Mouse (Mus musculus): ENCODE measurements around the gene Ccnj. TPM values are rescaled to one million over a fixed set of nuclear protein-coding genes. Genes with fewer than 3 reads are reported as not detected.

Ccnj gene
- polyA plus RNA-seq, 1 experiment from 2014 or later, result 13.4 TPM

DNA sequence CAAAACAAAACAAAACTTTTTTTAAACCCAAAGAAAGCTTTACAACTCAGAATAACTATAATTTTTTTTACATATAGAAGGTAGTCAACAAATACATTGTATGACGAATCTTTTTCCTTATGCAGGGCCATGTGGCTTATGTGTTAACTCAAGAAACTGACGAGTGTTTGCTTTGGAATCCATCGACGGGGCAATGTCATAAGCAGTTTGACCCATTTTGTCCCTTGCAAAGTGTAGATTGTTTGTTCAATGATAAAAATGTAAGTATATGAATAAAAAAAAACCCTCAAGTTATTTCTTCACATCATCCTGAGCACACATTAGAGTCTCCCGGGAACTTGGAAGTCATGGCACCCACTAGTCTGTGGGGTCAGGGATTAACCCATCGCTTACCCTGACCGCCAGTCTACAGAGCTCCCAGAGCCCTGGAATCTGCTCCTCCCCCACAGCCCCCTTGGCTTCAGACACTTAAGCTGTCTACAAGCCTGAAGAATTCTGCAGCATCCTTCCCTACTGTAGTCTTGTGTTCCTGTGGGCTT lies 15.4 kb upstream of the Ccnj start:
- Histone ChIP-seq H3K4me1 (ENCODE audit: control insufficient read depth, insufficient read depth, low read length) (no peaks in the 10 kb centered on the region), H3K9ac (ENCODE audit: low read depth, low read length) (no peak overlapping the region), H3K27ac (ENCODE audit: low read depth, low read length) (no peak overlapping the region), H3K27me3 (ENCODE audit: control insufficient read depth, insufficient read depth, low read length) (0 out of 2 replicates have a peak, but pooled peaks cover 6% of the 10 kb centered on the region), H3K4me3 (ENCODE audit: low read length) (no peak overlapping the region), H3K36me3 (ENCODE audit: control insufficient read depth, insufficient read depth, low read length) (no peaks in the 10 kb centered on the region), H3K9me3 (ENCODE audit: control insufficient read depth, low read length) (no peaks in the 10 kb centered on the region), H3K4me2 (replicated peaks; ENCODE audit: low read depth, low read length) (no peak overlapping the region)
- no peak for ATAC-seq (ENCODE audit: low FRiP score, low TSS enrichment)
- 71% methylated on average over 7 of the region's 7 CpGs for WGBS

DNA sequence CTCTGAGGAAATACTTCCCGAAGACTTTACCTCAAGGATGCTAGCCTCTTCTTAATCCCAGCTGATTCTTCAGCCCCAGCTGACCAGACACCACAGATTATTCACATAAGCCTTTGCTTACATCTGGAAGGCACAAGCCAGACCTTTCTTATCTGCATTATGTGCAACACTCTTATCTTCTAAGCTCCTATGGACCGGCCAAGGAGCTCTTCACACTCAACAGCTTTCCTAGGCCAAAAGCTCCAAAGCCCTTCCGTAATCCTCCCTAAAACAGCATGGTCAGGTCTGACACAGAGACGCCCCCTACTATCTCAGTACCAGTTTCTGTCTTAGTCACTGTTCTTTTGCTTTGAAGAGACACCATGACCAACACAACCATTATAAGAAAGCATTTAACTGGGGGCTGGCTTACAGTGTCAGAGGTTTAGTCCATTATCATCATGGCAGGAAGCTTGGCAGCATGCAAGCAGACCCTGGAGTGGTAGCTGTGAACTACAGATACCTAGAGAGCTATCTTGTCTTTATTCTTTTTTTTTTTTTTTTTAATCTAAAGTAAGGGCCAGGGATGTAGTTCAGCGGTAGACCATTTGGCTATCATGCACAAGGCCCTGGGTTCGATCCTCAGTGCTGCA lies 13.1 kb upstream of the Ccnj start:
- no peaks in the 10 kb centered on the region for H3K4me1 ChIP-seq (ENCODE audit: control insufficient read depth, insufficient read depth, low read length)
- H3K27me3 ChIP-seq (ENCODE audit: control insufficient read depth, insufficient read depth, low read length), result 0 out of 2 replicates have a peak, but pooled peaks cover 3% of the 10 kb centered on the region
- WGBS, result 89% methylated on average over 6 of the region's 6 CpGs
- H3K4me3 ChIP-seq (ENCODE audit: low read length), result no peak overlapping the region
- H3K27ac ChIP-seq (ENCODE audit: low read depth, low read length), result no peak overlapping the region
- no peak overlapping the region for H3K9ac ChIP-seq (ENCODE audit: low read depth, low read length)
- H3K36me3 ChIP-seq (ENCODE audit: control insufficient read depth, insufficient read depth, low read length), result no peaks in the 10 kb centered on the region
- no peak for ATAC-seq (ENCODE audit: low FRiP score, low TSS enrichment)
- no peak overlapping the region for H3K4me2 ChIP-seq (replicated peaks; ENCODE audit: low read depth, low read length)
- no peaks in the 10 kb centered on the region for H3K9me3 ChIP-seq (ENCODE audit: control insufficient read depth, low read length)

DNA sequence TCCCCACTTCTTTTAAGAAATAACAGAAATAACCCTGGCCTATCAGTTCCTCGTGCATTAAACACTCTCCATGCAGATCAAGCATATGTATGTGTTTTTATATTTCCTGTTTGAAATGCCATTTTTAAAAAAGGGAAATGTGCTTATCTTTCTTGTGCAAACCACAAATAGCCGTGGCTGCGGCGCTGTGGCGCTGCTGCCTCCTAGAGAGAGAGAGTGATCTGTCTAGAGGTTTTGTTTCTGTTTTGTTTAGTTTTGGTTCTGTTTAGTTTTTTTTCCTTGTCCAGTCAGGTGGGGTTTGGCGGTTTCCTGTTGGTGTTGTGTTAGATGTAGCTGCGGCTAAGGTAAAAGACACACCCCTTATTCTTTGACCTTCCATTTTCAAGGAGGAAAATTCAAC lies 12.3 kb upstream of the Ccnj start:
- ATAC-seq (ENCODE audit: low FRiP score, low TSS enrichment), result no peak
- Histone ChIP-seq H3K27ac (ENCODE audit: low read depth, low read length) (no peak overlapping the region), H3K4me1 (ENCODE audit: control insufficient read depth, insufficient read depth, low read length) (no peaks in the 10 kb centered on the region), H3K4me2 (replicated peaks; ENCODE audit: low read depth, low read length) (no peak overlapping the region), H3K4me3 (ENCODE audit: low read length) (no peak overlapping the region), H3K27me3 (ENCODE audit: control insufficient read depth, insufficient read depth, low read length) (no peaks in the 10 kb centered on the region), H3K9ac (ENCODE audit: low read depth, low read length) (no peak overlapping the region), H3K36me3 (ENCODE audit: control insufficient read depth, insufficient read depth, low read length) (no peaks in the 10 kb centered on the region), H3K9me3 (ENCODE audit: control insufficient read depth, low read length) (no peaks in the 10 kb centered on the region)
- WGBS, result 63% methylated on average over 7 of the region's 7 CpGs

DNA sequence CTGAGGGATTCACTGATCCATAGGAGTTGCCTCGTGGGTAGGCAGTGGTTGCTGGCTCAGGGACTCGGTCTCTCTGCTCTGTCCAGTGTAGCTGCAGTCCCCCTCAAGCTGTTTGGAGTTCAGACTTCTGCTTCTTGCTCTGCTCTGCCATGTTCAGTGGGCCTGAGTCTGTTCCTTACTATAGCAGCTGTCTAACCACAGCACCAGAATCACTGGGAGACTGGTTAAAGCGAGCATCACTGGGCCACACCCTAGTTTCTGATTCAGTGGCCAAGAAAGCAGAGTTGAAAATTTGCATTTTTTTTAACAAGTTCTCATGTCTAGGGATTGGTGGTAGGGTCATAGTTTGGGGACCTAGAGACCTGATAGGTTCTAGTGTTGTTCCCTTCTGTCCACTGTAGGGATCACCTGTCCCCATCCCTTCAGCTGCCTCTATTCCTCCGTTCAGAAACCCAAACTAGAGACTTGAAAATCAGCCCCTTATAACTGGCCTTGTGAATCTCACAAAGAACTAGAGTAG lies 9.7 kb upstream of the Ccnj start:
- WGBS, result 76% methylated on average over 4 of the region's 4 CpGs
- no peaks in the 10 kb centered on the region for H3K36me3 ChIP-seq (ENCODE audit: control insufficient read depth, insufficient read depth, low read length)
- H3K4me2 ChIP-seq (replicated peaks; ENCODE audit: low read depth, low read length), result no peak overlapping the region
- H3K4me1 ChIP-seq (ENCODE audit: control insufficient read depth, insufficient read depth, low read length), result no peaks in the 10 kb centered on the region
- H3K9ac ChIP-seq (ENCODE audit: low read depth, low read length), result no peak overlapping the region
- no peak for ATAC-seq (ENCODE audit: low FRiP score, low TSS enrichment)
- H3K4me3 ChIP-seq (ENCODE audit: low read length), result no peak overlapping the region
- no peaks in the 10 kb centered on the region for H3K9me3 ChIP-seq (ENCODE audit: control insufficient read depth, low read length)
- H3K27me3 ChIP-seq (ENCODE audit: control insufficient read depth, insufficient read depth, low read length), result no peaks in the 10 kb centered on the region
- no peak overlapping the region for H3K27ac ChIP-seq (ENCODE audit: low read depth, low read length)

DNA sequence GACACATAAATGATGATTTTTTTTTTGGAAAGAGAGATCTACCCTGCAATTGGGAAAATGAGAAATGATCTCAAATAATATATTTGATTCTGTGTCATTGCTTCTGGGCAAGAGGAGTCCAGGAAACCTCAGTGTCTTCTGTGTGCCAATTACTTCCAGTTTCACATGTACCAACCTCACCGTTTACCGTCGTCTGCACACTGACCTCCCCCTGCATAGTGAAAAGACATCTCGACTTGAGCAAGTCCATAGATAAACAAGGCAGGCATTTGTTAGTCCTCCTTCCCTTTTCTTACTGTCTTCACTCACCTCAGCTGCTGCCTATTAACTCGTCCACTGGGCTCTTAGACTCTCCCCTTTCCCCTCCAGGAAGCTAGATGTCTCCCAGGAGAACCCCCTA lies 5.4 kb upstream of the Ccnj start:
- Histone ChIP-seq H3K27me3 (ENCODE audit: control insufficient read depth, insufficient read depth, low read length) (no peaks in the 10 kb centered on the region), H3K9ac (ENCODE audit: low read depth, low read length) (no peak overlapping the region), H3K4me2 (replicated peaks; ENCODE audit: low read depth, low read length) (no peak overlapping the region), H3K36me3 (ENCODE audit: control insufficient read depth, insufficient read depth, low read length) (no peaks in the 10 kb centered on the region), H3K27ac (ENCODE audit: low read depth, low read length) (no peak overlapping the region), H3K4me1 (ENCODE audit: control insufficient read depth, insufficient read depth, low read length) (no peaks in the 10 kb centered on the region), H3K9me3 (ENCODE audit: control insufficient read depth, low read length) (no peaks in the 10 kb centered on the region), H3K4me3 (ENCODE audit: low read length) (no peak overlapping the region)
- 72% methylated on average over 5 of the region's 5 CpGs for WGBS
- ATAC-seq (ENCODE audit: low FRiP score, low TSS enrichment), result no peak

DNA sequence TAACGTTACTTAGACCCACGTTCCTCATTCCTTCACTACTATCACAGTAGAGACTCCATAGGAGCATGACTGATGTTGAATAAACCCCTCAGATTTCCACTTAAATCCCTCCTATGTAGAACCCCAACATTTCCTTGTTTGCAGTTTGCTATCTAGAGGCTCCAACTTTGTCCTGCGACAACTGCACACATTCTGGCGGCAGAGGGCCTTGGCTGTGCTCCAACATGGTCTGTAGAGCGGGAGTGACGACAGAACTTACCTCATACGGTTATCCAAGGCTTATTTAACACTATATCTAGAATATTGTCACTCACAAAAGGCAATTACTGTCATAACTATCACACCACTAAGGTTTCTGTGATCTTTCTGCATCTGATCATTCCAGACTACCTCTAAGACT lies 4.3 kb upstream of the Ccnj start:
- H3K9me3 ChIP-seq (ENCODE audit: control insufficient read depth, low read length), result no peaks in the 10 kb centered on the region
- 83% methylated on average over 7 of the region's 7 CpGs for WGBS
- no peak overlapping the region for H3K4me3 ChIP-seq (ENCODE audit: low read length)
- no peaks in the 10 kb centered on the region for H3K4me1 ChIP-seq (ENCODE audit: control insufficient read depth, insufficient read depth, low read length)
- no peak overlapping the region for H3K4me2 ChIP-seq (replicated peaks; ENCODE audit: low read depth, low read length)
- no peak overlapping the region for H3K27ac ChIP-seq (ENCODE audit: low read depth, low read length)
- H3K36me3 ChIP-seq (ENCODE audit: control insufficient read depth, insufficient read depth, low read length), result no peaks in the 10 kb centered on the region
- H3K9ac ChIP-seq (ENCODE audit: low read depth, low read length), result no peak overlapping the region
- H3K27me3 ChIP-seq (ENCODE audit: control insufficient read depth, insufficient read depth, low read length), result no peaks in the 10 kb centered on the region
- ATAC-seq (ENCODE audit: low FRiP score, low TSS enrichment), result no peak

DNA sequence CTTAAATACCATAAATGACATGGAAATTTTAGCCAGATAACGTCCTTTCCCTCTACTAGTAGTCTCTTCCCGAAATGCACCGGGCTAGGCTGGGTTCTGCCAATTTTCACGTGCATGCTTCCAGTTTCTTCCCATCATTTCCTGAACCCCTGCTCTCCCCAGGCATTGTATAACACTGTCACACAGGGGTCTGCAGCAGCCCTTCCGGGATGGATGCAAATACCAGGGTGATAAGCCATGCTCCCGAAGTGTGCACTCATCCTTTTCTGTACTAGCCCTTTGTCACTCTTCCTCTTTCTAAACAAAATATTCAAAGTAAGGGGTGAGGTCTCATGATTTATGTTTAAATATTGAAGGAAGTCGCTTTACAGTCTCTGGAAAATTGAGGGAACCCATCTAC lies 881 bp upstream of the Ccnj start:
- peak overlapping the region; percentile 90 for H3K4me3 ChIP-seq (ENCODE audit: low read length)
- H3K36me3 ChIP-seq (ENCODE audit: control insufficient read depth, insufficient read depth, low read length), result no peaks in the 10 kb centered on the region
- no peak for ATAC-seq (ENCODE audit: low FRiP score, low TSS enrichment)
- H3K4me1 ChIP-seq (ENCODE audit: control insufficient read depth, insufficient read depth, low read length), result peaks cover 15% of the 10 kb centered on the region
- H3K9me3 ChIP-seq (ENCODE audit: control insufficient read depth, low read length), result no peaks in the 10 kb centered on the region
- no peaks in the 10 kb centered on the region for H3K27me3 ChIP-seq (ENCODE audit: control insufficient read depth, insufficient read depth, low read length)
- 50% methylated on average over 7 of the region's 7 CpGs for WGBS
- peak overlapping the region; percentile 99; the same call in 1 of the 2 replicates for H3K9ac ChIP-seq (ENCODE audit: low read depth, low read length)
- no peak overlapping the region for H3K27ac ChIP-seq (ENCODE audit: low read depth, low read length)
- peak overlapping the region; percentile 76 for H3K4me2 ChIP-seq (replicated peaks; ENCODE audit: low read depth, low read length)

DNA sequence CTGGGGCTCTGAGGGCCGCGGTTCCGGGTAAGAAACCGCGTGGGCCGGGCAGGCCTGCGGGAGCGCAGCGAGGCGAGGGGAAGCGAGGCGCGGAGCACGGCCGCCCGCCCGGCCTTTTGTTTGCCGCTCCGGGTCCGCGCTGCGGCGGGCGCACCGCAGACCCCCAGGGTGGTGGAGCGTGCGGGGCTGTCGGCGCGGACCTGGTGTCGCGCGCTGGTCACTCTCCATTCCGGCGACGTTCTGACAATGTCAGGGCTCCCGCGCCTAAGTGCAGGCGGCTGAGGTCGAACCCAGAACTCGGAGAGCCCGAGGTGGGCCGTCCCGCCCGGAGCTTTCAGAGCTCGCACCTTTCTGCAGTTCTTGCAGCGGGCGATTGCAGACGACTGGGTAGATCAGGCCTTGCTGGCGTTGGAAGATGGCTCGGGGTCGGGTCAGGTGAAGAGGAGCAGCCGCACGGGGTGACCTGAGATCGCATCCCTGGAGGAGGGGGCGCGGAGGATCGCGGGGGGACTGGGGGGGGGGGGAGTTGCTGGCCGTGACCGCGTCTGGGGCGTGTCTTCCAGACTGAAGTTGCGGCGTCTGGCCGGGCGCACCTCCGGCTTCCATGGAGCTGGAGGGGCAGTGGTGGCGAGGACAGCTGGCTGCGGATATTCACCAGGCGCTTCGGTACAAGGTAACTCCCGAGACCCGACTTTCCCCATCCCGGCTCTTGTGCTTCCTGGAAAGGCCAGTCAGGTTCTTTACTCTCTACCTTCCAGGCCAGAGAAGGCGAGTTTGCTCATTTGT lies 530 bp downstream of the Ccnj start:
- peak; percentile 80 for ATAC-seq (ENCODE audit: low FRiP score, low TSS enrichment)
- Histone ChIP-seq H3K36me3 (ENCODE audit: control insufficient read depth, insufficient read depth, low read length) (peaks cover 2% of the 10 kb centered on the region; the same call in 1 of the 2 replicates), H3K9me3 (ENCODE audit: control insufficient read depth, low read length) (no peaks in the 10 kb centered on the region), H3K4me2 (replicated peaks; ENCODE audit: low read depth, low read length) (peak overlapping the region; percentile 76), H3K27me3 (ENCODE audit: control insufficient read depth, insufficient read depth, low read length) (no peaks in the 10 kb centered on the region), H3K4me3 (ENCODE audit: low read length) (peak overlapping the region; percentile 90), H3K9ac (ENCODE audit: low read depth, low read length) (peak overlapping the region; percentile 99), H3K4me1 (ENCODE audit: control insufficient read depth, insufficient read depth, low read length) (peaks cover 15% of the 10 kb centered on the region), H3K27ac (ENCODE audit: low read depth, low read length) (peak overlapping the region; percentile 90)
- WGBS, result under 1% methylated on average over 73 of the region's 76 CpGs

DNA sequence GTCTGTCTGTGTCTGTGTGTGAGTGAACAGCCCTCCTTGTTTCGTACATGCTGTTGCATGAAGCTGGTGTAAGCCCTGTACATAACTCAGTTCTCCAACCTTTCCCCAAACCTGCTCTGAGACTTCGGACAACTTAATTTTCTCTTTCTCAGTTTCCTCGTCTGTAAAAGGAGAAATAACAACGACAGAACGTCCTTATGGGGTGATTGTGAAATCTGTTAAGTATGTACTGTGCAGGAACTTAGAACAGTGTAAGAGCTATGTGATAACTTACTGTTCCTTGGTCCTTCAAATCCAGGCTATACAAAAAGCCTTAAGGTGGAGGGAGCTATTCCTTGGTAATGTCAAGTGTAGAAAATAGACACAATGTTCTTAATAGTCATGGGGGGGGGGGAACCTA lies 1.3 kb downstream of the Ccnj start:
- WGBS, result 33% methylated on average over 5 of the region's 5 CpGs

More for the DNA sequence above, 1.3 kb downstream of the Ccnj start:
- no peak for ATAC-seq (ENCODE audit: low FRiP score, low TSS enrichment)
- Histone ChIP-seq H3K9me3 (ENCODE audit: control insufficient read depth, low read length) (no peaks in the 10 kb centered on the region), H3K4me3 (ENCODE audit: low read length) (peak overlapping the region; percentile 90), H3K4me1 (ENCODE audit: control insufficient read depth, insufficient read depth, low read length) (peaks cover 15% of the 10 kb centered on the region), H3K9ac (ENCODE audit: low read depth, low read length) (peak overlapping the region; percentile 99), H3K27me3 (ENCODE audit: control insufficient read depth, insufficient read depth, low read length) (no peaks in the 10 kb centered on the region), H3K4me2 (replicated peaks; ENCODE audit: low read depth, low read length) (peak overlapping the region; percentile 76), H3K36me3 (ENCODE audit: control insufficient read depth, insufficient read depth, low read length) (peaks cover 8% of the 10 kb centered on the region), H3K27ac (ENCODE audit: low read depth, low read length) (no peak overlapping the region)
